Mouse (Mus musculus): ENCODE measurements around the gene Dgkd. TPM values are rescaled to one million over a fixed set of nuclear protein-coding genes. Genes with fewer than 3 reads are reported as not detected.

The Dgkd gene
- polyA plus RNA-seq, 1 experiment from 2014 or later = 8.7 TPM

GRCm38 (mm10) chr1:87828185-87828584, 24.9 kb upstream of the Dgkd start:
- no peak for TF ChIP-seq EP300 (optimal IDR thresholded peaks at IDR 0.05)
- no peak for TF ChIP-seq CTCF (IDR thresholded peaks at IDR 0.05; ENCODE audit: low read depth)
- Histone ChIP-seq H3K36me3 (ENCODE audit: control insufficient read depth, insufficient read depth, low read length) (no peaks in the 10 kb centered on the region), H3K4me3 (ENCODE audit: low read depth, low read length) (no peak overlapping the region), H3K27me3 (ENCODE audit: control insufficient read depth, insufficient read depth, low read length) (no peaks in the 10 kb centered on the region), H3K9me3 (ENCODE audit: control insufficient read depth, low read length) (no peaks in the 10 kb centered on the region), H3K4me1 (replicated peaks; ENCODE audit: control insufficient read depth, insufficient read depth) (no peaks in the 10 kb centered on the region), H3K27ac (replicated peaks) (no peak overlapping the region), H3K4me2 (replicated peaks; ENCODE audit: low read depth) (no peak overlapping the region), H3K9ac (ENCODE audit: low read length) (no peak overlapping the region)
- DNase-seq (ENCODE audit: low spot score) (no peak), ATAC-seq (ENCODE audit: low FRiP score, low TSS enrichment) (no peak)
- 46% methylated on average over 9 of the region's 9 CpGs for WGBS

GRCm38 (mm10) chr1:87828926-87829580, 24.0 kb upstream of the Dgkd start:
- Histone ChIP-seq H3K36me3 (ENCODE audit: control insufficient read depth, insufficient read depth, low read length) (no peaks in the 10 kb centered on the region), H3K27me3 (ENCODE audit: control insufficient read depth, insufficient read depth, low read length) (no peaks in the 10 kb centered on the region), H3K9me3 (ENCODE audit: control insufficient read depth, low read length) (no peaks in the 10 kb centered on the region), H3K4me3 (ENCODE audit: low read depth, low read length) (no peak overlapping the region), H3K9ac (ENCODE audit: low read length) (no peak overlapping the region), H3K4me2 (replicated peaks; ENCODE audit: low read depth) (no peak overlapping the region), H3K4me1 (replicated peaks; ENCODE audit: control insufficient read depth, insufficient read depth) (no peaks in the 10 kb centered on the region), H3K27ac (replicated peaks) (no peak overlapping the region)
- WGBS = 30% methylated on average over 7 of the region's 7 CpGs
- DNase-seq (ENCODE audit: low spot score) (no peak), ATAC-seq (ENCODE audit: low FRiP score, low TSS enrichment) (no peak)
- TF ChIP-seq EP300 (optimal IDR thresholded peaks at IDR 0.05) = no peak
- no peak for TF ChIP-seq CTCF (IDR thresholded peaks at IDR 0.05; ENCODE audit: low read depth)

GRCm38 (mm10) chr1:87829621-87830211, 23.4 kb upstream of the Dgkd start:
- Histone ChIP-seq H3K4me1 (replicated peaks; ENCODE audit: control insufficient read depth, insufficient read depth) (no peaks in the 10 kb centered on the region), H3K36me3 (ENCODE audit: control insufficient read depth, insufficient read depth, low read length) (no peaks in the 10 kb centered on the region), H3K9ac (ENCODE audit: low read length) (no peak overlapping the region), H3K27ac (replicated peaks) (no peak overlapping the region), H3K27me3 (ENCODE audit: control insufficient read depth, insufficient read depth, low read length) (no peaks in the 10 kb centered on the region), H3K9me3 (ENCODE audit: control insufficient read depth, low read length) (no peaks in the 10 kb centered on the region), H3K4me2 (replicated peaks; ENCODE audit: low read depth) (no peak overlapping the region), H3K4me3 (ENCODE audit: low read depth, low read length) (no peak overlapping the region)
- no peak for TF ChIP-seq CTCF (IDR thresholded peaks at IDR 0.05; ENCODE audit: low read depth)
- no peak for TF ChIP-seq EP300 (optimal IDR thresholded peaks at IDR 0.05)
- WGBS = 47% methylated on average over 6 of the region's 6 CpGs
- DNase-seq (ENCODE audit: low spot score) = no peak
- ATAC-seq (ENCODE audit: low FRiP score, low TSS enrichment) = 0 out of 2 replicates have a peak, but pooled peaks have one; percentile 32

GRCm38 (mm10) chr1:87836453-87836852, 16.6 kb upstream of the Dgkd start:
- no peak overlapping the region for H3K4me2 ChIP-seq (replicated peaks; ENCODE audit: low read depth)
- no peak for DNase-seq (ENCODE audit: low spot score)
- 71% methylated on average over 1 of the region's 1 CpGs for WGBS
- H3K36me3 ChIP-seq (ENCODE audit: control insufficient read depth, insufficient read depth, low read length) = no peaks in the 10 kb centered on the region
- ATAC-seq (ENCODE audit: low FRiP score, low TSS enrichment) = no peak
- TF ChIP-seq EP300 (optimal IDR thresholded peaks at IDR 0.05) (no peak), CTCF (IDR thresholded peaks at IDR 0.05; ENCODE audit: low read depth) (no peak)
- H3K9ac ChIP-seq (ENCODE audit: low read length) = no peak overlapping the region
- H3K4me1 ChIP-seq (replicated peaks; ENCODE audit: control insufficient read depth, insufficient read depth) = no peaks in the 10 kb centered on the region
- no peak overlapping the region for H3K4me3 ChIP-seq (ENCODE audit: low read depth, low read length)
- H3K9me3 ChIP-seq (ENCODE audit: control insufficient read depth, low read length) = no peaks in the 10 kb centered on the region
- no peak overlapping the region for H3K27ac ChIP-seq (replicated peaks)
- no peaks in the 10 kb centered on the region for H3K27me3 ChIP-seq (ENCODE audit: control insufficient read depth, insufficient read depth, low read length)

GRCm38 (mm10) chr1:87837018-87837417, 16.1 kb upstream of the Dgkd start:
- TF ChIP-seq CTCF (IDR thresholded peaks at IDR 0.05; ENCODE audit: low read depth) = no peak
- TF ChIP-seq EP300 (optimal IDR thresholded peaks at IDR 0.05) = no peak
- WGBS = 55% methylated on average over 5 of the region's 5 CpGs

More at GRCm38 (mm10) chr1:87837018-87837417, 16.1 kb upstream of the Dgkd start:
- no peak overlapping the region for H3K4me3 ChIP-seq (ENCODE audit: low read depth, low read length)
- no peak overlapping the region for H3K4me2 ChIP-seq (replicated peaks; ENCODE audit: low read depth)
- no peak overlapping the region for H3K9ac ChIP-seq (ENCODE audit: low read length)
- no peak overlapping the region for H3K27ac ChIP-seq (replicated peaks)
- no peaks in the 10 kb centered on the region for H3K27me3 ChIP-seq (ENCODE audit: control insufficient read depth, insufficient read depth, low read length)
- no peaks in the 10 kb centered on the region for H3K9me3 ChIP-seq (ENCODE audit: control insufficient read depth, low read length)
- ATAC-seq (ENCODE audit: low FRiP score, low TSS enrichment) (no peak), DNase-seq (ENCODE audit: low spot score) (no peak)
- H3K36me3 ChIP-seq (ENCODE audit: control insufficient read depth, insufficient read depth, low read length) = no peaks in the 10 kb centered on the region
- no peaks in the 10 kb centered on the region for H3K4me1 ChIP-seq (replicated peaks; ENCODE audit: control insufficient read depth, insufficient read depth)
